ENCODE assay signal across 14 mouse cellular contexts in genomic region chr6:6861086-6861797, GRCm38 (mm10). TPM values are rescaled to one million over a fixed set of nuclear protein-coding genes. Genes with fewer than 3 reads are reported as not detected.
A peak's percentile ranks its signal among the peaks of the same experiment; 100 is the strongest.
DNase-seq lines count a peak whose midpoint lies in the region; ATAC-seq and TF ChIP-seq lines count a peak whose summit lies in the region.
"Had no signal": no experiment of that assay in that cellular context is flagged by ENCODE, and none has a peak within 500 bp of the region (broad histone marks: within the 10 kb centered on the region; RNA-seq: fewer than 3 reads in every experiment).

No protein-coding gene starts in this region.

- H3K4me3 ChIP-seq in hindbrain, embryonic 10.5 days = peak overlapping the region; percentile 27; the same call in 1 of the 2 replicates
- H3K4me3 ChIP-seq in hindbrain, postnatal 0 days (ENCODE audit: low read length) = no peak overlapping the region
- H3K4me3 ChIP-seq in E14TG2a.4 (replicated peaks; ENCODE audit: low read length) = peak overlapping the region; percentile 52
- H3K4me3 ChIP-seq in intestine, postnatal 0 days (ENCODE audit: low read depth, low read length) = no peak overlapping the region
- H3K4me3 ChIP-seq: erythroblast, embryonic 14.5 days had no signal

- no peak for ATAC-seq in hindbrain, postnatal 0 days
- ATAC-seq in intestine, postnatal 0 days = no peak

- no peaks in the 10 kb centered on the region for H3K36me3 ChIP-seq in hindbrain, embryonic 10.5 days
- no peaks in the 10 kb centered on the region for H3K36me3 ChIP-seq in hindbrain, postnatal 0 days (ENCODE audit: insufficient read depth, low read length)
- no peaks in the 10 kb centered on the region for H3K36me3 ChIP-seq in E14TG2a.4 (ENCODE audit: insufficient read depth, low read length)
- no peaks in the 10 kb centered on the region for H3K36me3 ChIP-seq in intestine, postnatal 0 days (ENCODE audit: control insufficient read depth, insufficient read depth)

- H3K4me2 ChIP-seq in hindbrain, postnatal 0 days (ENCODE audit: low read depth, low read length) = no peak overlapping the region
- H3K4me2 ChIP-seq in intestine, postnatal 0 days (replicated peaks; ENCODE audit: low read depth) = peak overlapping the region; percentile 54; the same call in 1 of the 2 replicates

- 1% methylated on average over 21 of the region's 21 CpGs for WGBS in hindbrain, embryonic 10.5 days
- 1% methylated on average over 21 of the region's 21 CpGs for WGBS in hindbrain, postnatal 0 days
- 1% methylated on average over 21 of the region's 21 CpGs for WGBS in intestine, postnatal 0 days

- H3K4me1 ChIP-seq in hindbrain, embryonic 10.5 days (replicated peaks) = peaks cover 30% of the 10 kb centered on the region
- no peaks in the 10 kb centered on the region for H3K4me1 ChIP-seq in hindbrain, postnatal 0 days (ENCODE audit: insufficient read depth, low read length)
- peaks cover 63% of the 10 kb centered on the region for H3K4me1 ChIP-seq in E14TG2a.4 (replicated peaks; ENCODE audit: low read depth, low read length)
- no peaks in the 10 kb centered on the region for H3K4me1 ChIP-seq in intestine, postnatal 0 days (replicated peaks; ENCODE audit: control insufficient read depth, insufficient read depth, low read length)

- no peak for TF ChIP-seq CTCF in hindbrain, postnatal 0 days (IDR thresholded peaks at IDR 0.05; ENCODE audit: low read depth)
- no peak for TF ChIP-seq CTCF in E14TG2a.4 (conservative IDR thresholded peaks at IDR 0.05; ENCODE audit: low read length)
- no peak for TF ChIP-seq CTCF in intestine, postnatal 0 days (IDR thresholded peaks at IDR 0.05; ENCODE audit: low read depth)

- no peak overlapping the region for H3K9ac ChIP-seq in hindbrain, postnatal 0 days (replicated peaks; ENCODE audit: low read length)
- H3K9ac ChIP-seq in intestine, postnatal 0 days (ENCODE audit: low read depth, low read length) = no peak overlapping the region

- peak; percentile 51 for DNase-seq in hindbrain, embryonic 10.5 days (ENCODE audit: low spot score)
- DNase-seq in hindbrain, postnatal 0 days (ENCODE audit: low spot score) = no peak
- DNase-seq in embryo, embryonic 9.5 days (ENCODE audit: extremely low spot score) = peak; percentile 55
- DNase-seq in layer of hippocampus, postnatal 10 days (ENCODE audit: low spot score in 2 of 2) = no peak
- DNase-seq in urinary bladder, postnatal 10 days (ENCODE audit: low spot score) = no peak
- DNase-seq in spleen, postnatal 14 days (ENCODE audit: low spot score in 2 of 2) = no peak
- DNase-seq: adrenal gland, adult 8-10 months; kidney, adult 18-20 months; thymus, postnatal 36 days had no signal

- H3K27me3 ChIP-seq in hindbrain, embryonic 10.5 days (ENCODE audit: insufficient read depth, poor library complexity, severe bottlenecking) = peaks cover 100% of the 10 kb centered on the region
- H3K27me3 ChIP-seq in hindbrain, postnatal 0 days (ENCODE audit: insufficient read depth, low read length) = peaks cover 85% of the 10 kb centered on the region
- H3K27me3 ChIP-seq in E14TG2a.4 (ENCODE audit: insufficient read depth, low read length) = peaks cover 93% of the 10 kb centered on the region
- peaks cover 98% of the 10 kb centered on the region for H3K27me3 ChIP-seq in intestine, postnatal 0 days (replicated peaks; ENCODE audit: control insufficient read depth, insufficient read depth, low read length)

- no peak overlapping the region for H3K27ac ChIP-seq in hindbrain, embryonic 10.5 days
- H3K27ac ChIP-seq in hindbrain, postnatal 0 days = no peak overlapping the region
- H3K27ac ChIP-seq in intestine, postnatal 0 days (ENCODE audit: low read depth, low read length) = no peak overlapping the region

- H3K9me3 ChIP-seq in hindbrain, embryonic 10.5 days = 0 out of 2 replicates have a peak, but pooled peaks cover 2% of the 10 kb centered on the region
- no peaks in the 10 kb centered on the region for H3K9me3 ChIP-seq in hindbrain, postnatal 0 days (ENCODE audit: low read length)
- H3K9me3 ChIP-seq in E14TG2a.4 (ENCODE audit: low read length) = no peaks in the 10 kb centered on the region
- no peaks in the 10 kb centered on the region for H3K9me3 ChIP-seq in intestine, postnatal 0 days (ENCODE audit: control insufficient read depth)

RNA-seq across cellular contexts. Expression of gene Dlx6, which starts 1.9 kb away (rescaled TPM):
- polyA plus RNA-seq in hindbrain, embryonic 10.5 days (2016; fragmentation: Nextera tagmentation; extraction: Ambion mirVana) = 0.47 and 1.0 TPM in 2 replicates
- not detected in 2 replicates for total RNA-seq in hindbrain, postnatal 0 days (2014; rRNA removed)
- not detected in 2 replicates for polyA plus RNA-seq in hindbrain, postnatal 0 days (2015; fragmentation: Nextera tagmentation; extraction: Ambion mirVana)
- not detected in 2 replicates for polyA plus RNA-seq in intestine, postnatal 0 days (2015; fragmentation: Nextera tagmentation; extraction: Ambion mirVana)
- total RNA-seq in layer of hippocampus, postnatal 10 days (2021) = 1 to 10 TPM; 6.6 to 7.0 TPM
- total RNA-seq: monocyte, adult 5-6 weeks had no signal
- polyA plus RNA-seq: erythroblast, embryonic 14.5 days; liver, embryonic 11.5 days had no signal

RNA-seq across cellular contexts. Expression of gene Dlx5, which starts 20.6 kb away (rescaled TPM):
- 3.4 and 14.5 TPM in 2 replicates for polyA plus RNA-seq in hindbrain, embryonic 10.5 days (2016; fragmentation: Nextera tagmentation; extraction: Ambion mirVana)
- not detected in 2 replicates for total RNA-seq in hindbrain, postnatal 0 days (2014; rRNA removed)
- polyA plus RNA-seq in hindbrain, postnatal 0 days (2015; fragmentation: Nextera tagmentation; extraction: Ambion mirVana) = 0.16 TPM in 1 of 2 replicates, not detected in the other
- polyA plus RNA-seq in intestine, postnatal 0 days (2015; fragmentation: Nextera tagmentation; extraction: Ambion mirVana) = 0.27 and 0.33 TPM in 2 replicates
- 1 to 10 TPM; 5.8 to 5.9 TPM for total RNA-seq in layer of hippocampus, postnatal 10 days (2021)
- total RNA-seq: monocyte, adult 5-6 weeks had no signal
- polyA plus RNA-seq: erythroblast, embryonic 14.5 days had no signal

Comparison
In these comparisons a context has a peak if more than half of its experiments do, and no peak if none do; other contexts are left out.
1. DNase-seq: peak in hindbrain, embryonic 10.5 days (single experiment) and embryo, embryonic 9.5 days (single experiment); none in hindbrain, postnatal 0 days (single experiment), layer of hippocampus, postnatal 10 days (0 of 2), urinary bladder, postnatal 10 days (single experiment) and spleen, postnatal 14 days (0 of 2).
2. H3K4me3 ChIP-seq: peak in hindbrain, embryonic 10.5 days (single experiment) and E14TG2a.4 (single experiment); none in hindbrain, postnatal 0 days (single experiment) and intestine, postnatal 0 days (single experiment).